Mouse (Mus musculus) T-helper 1 cell (primary cell): Measurements from ENCODE around the gene Nlgn1.

Source experiments
- in situ Hi-C: fragments of 300-600 bp; cut with MboI, MseI; formaldehyde crosslinking; loops from one replicate; pipeline ENCODE4 v1.15.1; 2025; ENCODE audit warnings: high pct_unique_total_duplicates

The Nlgn1 gene

DNA sequence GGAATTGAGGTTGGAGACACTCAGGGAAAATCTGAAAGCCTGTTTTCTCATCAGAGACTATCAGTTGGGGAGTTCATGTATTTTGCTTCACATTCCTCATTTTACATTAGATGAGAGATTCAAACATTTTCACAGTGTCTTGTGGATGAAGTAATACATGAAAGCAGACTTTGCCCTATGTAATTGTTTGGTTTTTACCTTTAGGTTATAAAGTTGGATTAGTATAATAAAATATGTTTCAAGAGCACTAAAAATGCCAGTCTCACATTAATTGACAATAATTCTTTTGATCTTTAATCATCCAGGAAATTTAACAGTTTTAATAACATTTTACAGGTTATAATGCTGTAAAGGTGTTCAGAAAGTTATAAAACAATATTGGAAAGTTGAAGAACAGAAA, 262.9 kb downstream of the Nlgn1 start:
- in situ Hi-C loops = no loop called here

DNA sequence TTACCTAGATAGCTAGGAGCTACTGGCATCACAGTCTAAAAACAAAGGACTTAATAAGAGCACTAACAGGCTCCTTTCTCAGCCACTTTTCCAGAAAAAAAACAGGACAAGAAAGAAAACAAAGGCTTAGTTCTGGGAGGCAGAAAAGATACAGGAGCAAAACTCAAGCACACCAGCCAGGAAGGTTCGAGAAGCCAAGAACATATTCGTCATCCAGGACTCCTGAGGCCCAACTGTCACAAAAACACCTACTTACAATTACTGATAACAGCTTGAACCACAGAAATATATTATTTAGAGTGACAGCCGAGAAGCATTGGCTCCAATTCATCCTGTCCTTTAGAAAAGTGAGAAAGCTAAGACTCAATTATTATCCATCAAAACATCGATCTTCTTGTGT, 281.5 kb downstream of the Nlgn1 start:
- in situ Hi-C loops = no loop called here

DNA sequence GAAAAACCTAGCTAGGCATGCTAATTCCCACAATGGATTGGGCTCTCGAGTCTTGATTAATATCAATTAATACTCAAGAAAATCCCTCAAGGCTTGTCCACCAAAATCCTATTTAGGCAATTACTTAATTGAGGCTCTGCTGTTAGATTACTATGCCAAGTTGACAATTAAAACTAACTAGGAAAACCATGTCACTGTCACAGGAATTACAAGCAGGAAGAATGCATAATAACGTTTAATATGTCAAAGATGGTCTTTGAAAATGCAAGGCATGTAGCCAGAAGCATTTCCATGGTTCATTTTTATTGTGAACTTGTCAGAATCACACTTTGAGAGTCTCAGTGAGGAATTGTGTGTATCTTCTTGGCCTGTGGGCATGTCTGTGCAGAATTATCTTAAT, 289.3 kb downstream of the Nlgn1 start:
- in situ Hi-C loops = no loop called here

DNA sequence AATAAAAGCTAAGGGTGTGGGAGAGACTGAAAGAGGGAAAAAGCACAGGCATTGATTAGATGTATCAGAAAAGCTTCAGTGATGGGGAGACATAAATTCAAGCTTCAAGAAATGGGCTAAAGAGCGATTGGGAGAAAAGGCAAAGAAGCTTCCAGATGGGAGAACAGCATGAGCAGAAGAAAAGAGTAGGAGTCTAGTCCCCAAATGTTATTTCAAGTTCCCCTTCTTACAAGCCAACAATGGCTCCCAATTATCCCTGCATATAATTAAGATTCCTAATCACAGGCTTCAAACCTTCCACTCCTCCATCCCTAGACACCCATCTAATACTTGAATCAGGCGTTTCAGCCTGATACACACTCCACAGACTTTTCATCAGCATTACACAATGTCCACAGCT, 292.6 kb downstream of the Nlgn1 start:
- in situ Hi-C loops = no loop called here

DNA sequence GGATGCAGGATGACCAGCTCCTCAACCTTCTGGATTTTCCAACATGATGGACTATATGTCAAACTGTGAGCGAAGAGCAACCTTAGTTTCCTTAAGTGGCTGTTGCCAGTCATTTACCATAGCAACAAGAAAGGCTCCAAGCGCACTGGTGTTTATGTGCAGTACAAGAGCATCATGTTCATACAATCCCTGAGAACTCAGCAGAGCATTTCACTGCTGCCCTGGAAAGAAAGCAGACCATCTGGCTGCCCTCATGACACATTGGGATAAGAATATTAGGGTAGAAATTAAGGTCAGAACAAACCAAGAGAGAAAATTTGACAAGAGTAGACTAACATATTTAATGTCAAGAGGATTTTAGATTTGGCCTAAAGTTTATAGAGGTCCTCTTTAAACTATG, 306.2 kb downstream of the Nlgn1 start:
- in situ Hi-C loops = no loop called here

DNA sequence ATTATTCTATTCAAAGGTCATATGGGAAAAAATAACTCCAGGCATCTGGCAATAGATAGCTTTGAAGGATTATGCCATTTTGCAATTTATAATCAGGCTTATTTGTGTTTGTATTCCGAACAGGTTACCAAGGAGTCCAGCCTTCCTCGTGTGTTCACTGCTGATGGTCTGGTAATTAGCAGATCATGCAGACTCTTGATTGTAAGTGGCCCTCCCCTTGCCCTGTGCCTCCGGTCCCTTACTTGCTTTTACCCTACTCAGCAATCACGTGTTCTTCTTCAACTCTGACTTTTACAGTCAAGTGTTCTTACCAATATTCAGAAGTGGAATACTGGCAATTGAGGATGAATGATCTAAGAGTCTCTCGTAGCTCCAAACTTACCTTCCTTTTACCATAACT, 309.0 kb downstream of the Nlgn1 start:
- in situ Hi-C loops = no loop called here

DNA sequence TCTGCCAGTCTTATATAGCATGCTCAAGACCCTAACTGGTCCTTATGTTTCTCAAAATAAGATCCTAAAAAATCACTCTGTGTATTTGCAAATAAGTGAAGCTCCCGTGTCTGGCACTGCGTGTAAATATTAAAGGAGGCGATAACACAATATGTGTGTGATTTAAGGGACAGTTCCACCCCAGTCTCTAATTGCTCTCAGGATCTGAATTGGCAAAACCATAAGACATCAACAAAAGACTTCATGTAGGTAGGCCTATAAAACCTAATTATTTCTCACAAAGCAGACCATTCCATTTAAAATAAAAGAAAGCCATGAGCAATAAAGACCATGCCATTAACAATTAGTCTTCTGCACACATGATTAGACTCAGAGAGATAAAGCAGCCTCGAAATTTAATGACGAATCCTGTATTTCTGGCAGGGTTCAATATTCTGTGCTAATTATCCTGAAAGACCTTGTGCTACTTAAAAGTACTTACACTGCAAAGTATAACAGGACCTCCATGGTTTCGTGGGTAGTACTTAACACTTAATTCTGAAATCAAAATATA, 310.6 kb downstream of the Nlgn1 start:
- in situ Hi-C loops = no loop called here

DNA sequence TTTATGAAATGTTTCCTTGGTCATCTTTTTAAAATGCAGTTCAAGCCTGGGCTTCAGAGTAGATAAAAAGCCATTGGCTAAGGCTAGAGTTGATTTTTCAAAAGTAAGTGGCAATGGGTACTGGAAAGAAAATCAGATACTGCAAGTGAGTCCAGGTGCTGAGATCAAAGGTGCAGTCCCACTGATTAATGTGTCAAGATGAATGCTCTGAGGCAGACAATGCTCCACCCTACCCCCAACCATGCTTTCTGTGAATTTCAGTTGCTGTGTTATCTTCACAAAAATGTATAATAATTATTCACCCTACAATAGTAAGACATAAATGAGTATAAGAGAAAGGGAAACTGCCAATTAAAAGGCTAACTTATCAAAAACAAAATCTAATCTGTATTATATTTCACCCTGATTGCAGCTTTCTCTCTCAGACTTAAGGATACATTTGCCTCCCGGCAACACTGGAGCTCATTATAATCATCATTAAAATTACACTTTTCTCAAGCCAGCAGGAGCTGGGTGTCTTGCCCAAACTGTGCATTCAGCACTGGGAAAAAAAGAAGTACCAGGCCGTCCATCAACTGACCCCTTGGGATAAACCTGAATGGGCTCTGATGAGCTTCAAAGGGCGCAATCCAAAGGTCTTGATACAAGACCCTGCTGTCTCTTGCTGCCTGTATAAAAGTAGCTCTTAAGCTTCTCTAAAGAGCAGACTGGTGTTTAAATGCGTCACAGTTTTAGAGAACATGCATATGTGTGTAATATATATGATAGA, 320.8 kb downstream of the Nlgn1 start:
- in situ Hi-C loops = no loop called here

DNA sequence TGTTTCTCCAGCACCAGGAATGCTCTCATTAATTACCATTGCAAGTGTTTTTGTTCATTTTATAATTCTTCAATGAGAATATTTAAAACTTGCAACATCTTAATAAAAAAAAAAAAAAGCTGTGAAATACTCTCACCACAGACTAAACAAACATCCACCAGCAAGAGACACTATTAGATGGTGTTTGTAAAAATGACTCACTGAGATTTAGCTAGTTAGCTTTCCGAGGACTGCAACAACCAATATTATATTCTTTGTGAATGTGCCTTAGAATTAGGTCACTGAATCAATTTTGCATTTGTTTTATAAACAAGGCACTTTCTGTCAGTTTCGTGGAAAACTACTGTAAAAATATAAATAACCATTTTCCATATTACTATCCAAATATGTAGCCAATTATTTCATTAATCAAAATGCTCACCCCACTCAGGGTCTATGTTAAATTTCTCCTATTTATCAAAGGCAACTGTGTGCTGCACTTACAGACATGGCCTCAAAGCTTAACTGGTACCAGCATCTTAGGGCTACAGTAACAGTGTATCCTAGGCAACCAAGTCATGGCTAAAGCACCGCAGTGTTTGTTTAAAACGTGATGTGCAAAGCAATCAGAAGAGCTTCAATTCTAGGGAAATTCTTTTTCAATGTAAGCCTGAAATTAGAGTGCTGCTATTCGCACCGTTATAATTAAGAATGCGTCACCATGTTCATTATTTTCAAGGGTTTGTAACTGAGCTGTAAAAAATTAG, 329.2 kb downstream of the Nlgn1 start:
- in situ Hi-C loops = no loop called here

DNA sequence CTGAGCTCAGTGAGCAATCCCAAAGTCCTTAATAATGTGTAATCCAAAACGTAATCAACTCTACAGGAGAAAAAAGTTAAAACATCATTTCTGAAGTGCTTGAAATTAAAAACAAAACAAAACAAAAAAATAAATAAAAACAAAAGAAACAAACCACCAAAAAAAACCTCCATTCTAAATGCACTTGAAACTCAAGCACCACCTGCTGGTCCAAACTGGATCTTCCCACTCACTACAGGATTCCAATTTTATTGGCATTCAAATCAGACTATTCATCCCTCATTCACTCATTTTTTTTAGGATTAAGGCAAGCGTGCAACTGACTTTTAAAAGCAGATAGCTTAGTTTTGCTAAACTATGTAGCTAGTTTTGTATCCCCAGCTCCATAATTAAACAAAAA, 329.9 kb downstream of the Nlgn1 start:
- in situ Hi-C loops = no loop called here

DNA sequence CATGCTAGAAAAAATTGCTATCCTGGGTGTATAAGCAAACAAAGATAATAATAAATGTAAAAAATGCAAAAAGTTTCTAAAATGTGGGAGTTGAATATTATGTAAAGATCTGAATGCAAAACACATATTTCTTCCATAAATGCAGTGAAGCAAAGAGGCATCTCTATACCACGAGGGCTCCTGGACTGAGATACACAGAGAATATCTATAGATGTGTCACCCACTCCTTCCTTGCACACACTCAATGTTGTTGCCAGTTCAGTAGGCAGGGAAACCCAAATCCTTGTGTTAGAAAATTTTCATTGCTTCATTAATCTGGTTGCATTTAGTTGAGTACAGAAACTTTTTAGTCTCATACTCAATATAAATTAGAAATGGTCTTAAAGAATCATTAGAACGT, 364.7 kb downstream of the Nlgn1 start:
- in situ Hi-C loops = no loop called here

DNA sequence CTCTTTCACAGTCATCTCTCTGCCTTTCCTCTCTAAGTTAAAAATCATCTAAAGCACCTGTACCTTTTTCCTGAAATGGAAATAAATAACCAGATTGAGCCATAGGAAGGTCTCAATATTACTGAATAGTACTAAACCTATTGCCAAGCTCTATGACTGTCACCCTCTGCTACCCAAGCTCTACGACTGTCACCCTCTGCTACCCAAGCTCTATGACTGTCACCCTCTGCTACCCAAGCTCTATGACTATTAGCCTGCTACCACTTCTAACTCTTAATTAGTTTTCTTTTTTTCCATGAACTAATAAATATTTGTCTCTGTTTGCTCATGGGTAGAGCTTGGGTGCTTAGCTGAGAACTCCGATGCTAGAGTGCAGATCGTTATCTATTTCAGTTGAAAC, 368.0 kb downstream of the Nlgn1 start:
- in situ Hi-C loops = no loop called here

DNA sequence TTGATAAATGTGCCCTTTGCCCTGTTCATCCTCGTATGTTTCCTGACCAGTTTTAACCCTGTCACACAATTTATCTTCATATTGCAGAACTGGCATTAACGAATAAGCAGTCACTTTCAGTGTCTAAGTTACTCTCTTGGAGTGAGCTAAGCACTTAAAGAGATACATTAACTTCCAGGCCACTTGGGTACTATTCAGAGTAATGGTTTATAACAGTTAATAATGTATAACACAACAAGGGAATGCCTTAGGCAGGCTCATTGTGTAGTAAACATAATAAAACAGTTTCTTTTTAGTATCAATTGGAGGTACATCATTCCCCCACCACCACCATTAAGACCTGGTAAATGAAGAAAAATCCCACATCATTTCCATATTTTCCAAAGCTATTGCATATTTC, 368.7 kb downstream of the Nlgn1 start:
- in situ Hi-C loops = no loop called here

DNA sequence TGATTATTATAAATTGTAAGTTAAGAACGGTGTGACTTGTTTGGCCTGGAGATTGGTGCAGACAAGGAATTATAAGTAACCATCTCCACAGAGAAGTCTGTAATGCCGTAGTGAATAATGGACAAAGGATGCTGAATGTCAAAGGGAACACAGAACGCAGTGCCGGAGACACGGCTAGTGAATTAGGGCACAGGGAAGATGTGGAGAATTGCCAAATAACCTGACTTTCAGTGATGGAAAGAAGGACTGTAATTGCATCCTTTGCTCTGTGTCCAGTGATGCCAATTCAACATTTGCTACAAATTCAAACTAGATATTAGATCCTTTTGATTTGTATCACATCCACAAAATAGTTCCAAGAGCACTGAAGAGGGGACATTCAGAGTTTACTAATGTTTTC, 415.7 kb downstream of the Nlgn1 start:
- in situ Hi-C loops = no loop called here

DNA sequence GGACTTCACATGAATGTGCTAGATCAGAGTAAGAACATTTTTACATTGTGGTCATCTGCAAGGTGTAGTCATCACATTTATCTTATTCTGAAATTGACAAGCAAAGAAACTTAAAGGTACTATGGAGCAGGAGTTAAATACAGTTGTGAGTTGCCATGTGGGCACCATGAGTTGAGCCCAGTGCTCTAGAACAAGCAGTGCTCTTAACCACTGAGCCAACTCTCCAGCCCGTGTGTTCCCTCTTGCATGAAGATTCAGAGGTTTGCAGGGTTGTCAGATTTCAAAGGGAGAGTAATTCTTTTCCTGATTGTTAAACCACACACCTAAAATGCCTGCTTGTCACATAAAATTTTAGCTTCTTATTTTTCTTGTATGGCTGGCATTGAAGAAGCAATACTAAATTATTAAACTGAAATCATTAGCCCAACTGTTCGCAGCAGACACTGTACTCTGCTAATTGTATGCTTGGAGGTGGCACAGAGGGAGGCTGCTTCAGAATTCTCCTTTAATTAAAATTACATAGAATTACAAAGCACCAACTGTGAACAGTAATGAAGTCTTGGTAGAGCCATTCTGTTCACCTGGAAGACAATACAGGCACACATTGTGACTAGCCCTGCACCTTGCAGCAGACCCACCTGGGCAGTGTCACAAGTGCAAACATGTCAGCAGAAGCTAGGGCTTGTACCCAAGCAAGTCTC, 417.7 kb downstream of the Nlgn1 start:
- in situ Hi-C loops = no loop called here

DNA sequence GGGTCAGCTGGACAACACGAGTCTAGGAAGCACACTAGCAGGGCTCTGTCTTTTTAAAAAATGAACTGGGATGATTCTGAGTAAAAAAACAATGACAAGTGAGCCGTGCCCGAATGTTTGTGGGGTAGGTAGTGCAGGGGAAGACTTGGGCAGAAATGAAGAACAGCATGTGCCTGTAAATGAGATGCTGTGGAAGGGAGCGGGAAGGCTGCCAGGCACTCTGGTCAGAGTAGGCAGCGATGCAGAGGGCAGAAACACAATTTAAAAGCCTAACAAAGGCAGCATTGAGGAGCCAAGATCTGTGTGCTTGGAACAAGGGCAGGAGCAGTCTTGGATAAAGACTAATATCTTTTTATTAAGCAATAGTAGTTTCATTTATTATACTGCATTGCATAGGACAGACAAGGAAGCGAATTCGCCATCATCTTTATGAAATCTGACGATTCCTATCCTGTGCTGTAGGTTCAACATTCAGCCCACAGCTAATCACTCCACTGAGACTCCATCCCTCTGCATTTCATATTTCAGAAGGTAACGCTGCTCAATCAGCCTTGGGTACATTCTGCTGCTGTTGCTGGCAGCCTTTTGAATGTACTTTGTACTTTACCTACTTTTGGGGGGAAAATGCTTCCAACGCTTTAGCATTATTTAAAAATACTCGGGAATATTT, 429.0 kb downstream of the Nlgn1 start:
- in situ Hi-C loops = no loop called here

DNA sequence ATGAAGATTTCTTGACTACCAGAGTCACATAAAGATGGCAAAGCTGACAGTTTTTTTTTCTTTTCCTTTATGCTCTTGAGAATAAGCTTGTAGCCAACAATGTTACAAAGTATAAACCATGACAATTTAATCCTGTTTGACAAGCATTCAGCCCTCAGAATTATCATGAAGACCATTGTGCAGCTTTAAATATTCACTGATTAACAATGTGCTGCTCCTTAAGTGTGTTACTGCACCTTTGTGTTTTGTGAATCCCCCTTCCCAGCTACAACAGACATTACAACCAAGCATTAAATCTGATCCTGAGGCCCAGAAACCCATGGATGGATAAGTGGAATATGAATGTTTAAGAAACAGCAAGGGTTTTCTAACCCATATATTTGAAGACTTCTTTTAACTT, 434.8 kb downstream of the Nlgn1 start:
- in situ Hi-C loops = no loop called here

DNA sequence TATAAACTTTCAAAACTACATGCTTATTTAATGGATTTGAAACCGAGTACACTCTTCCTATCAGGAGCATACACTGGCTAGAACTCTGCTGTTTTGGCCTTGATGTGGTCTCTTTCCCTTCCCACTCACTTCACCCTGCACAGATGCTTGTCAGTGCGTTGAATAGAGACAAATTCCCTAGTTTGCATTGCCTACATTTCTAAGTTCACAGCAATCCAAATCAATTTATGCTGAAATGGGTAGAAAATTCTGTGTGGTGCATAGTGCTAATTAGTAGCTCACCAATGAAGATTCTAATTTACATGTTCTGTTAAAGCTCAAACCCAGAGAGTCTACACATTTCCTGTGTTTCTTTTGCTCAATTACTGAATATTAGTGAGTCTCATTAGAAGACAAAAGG, 447.5 kb downstream of the Nlgn1 start:
- in situ Hi-C loops = no loop called here

DNA sequence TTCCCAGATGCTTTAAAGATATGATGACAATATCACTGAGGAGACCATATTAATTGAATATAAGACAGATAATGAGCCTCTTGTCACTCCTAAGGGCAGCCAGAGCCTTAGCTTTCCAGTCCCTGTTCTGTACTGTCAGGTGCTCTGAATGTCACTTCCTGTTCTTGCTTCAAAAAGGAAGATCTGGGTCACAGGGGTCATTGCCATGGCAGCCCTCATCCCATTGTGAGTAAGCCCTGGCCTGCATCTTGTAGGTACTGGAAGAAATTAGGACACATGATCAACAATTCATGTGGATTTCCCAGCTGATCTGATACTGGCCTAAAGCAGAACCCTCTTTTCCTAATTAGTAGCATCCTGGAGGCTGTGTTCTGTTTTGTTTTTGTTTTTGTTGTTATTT, 463.1 kb downstream of the Nlgn1 start:
- in situ Hi-C loops = no loop called here

DNA sequence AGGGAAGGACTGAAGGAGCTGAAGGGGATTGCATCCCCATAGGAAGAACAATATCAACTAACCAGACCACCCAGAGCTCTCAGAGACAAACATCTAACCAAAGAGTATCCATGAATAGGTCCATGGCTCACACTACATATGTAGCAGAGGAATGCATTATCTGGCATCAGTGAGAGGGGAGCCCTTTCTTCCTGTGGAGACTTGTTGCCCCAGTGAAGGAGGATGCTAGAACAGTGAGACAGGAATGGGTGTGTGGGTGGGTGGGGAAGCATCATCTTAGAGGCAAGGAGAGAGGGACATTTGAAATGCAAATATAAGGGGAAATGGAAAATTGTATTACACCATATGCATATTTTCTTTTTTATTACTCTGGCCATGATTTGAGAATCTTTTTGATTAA, 473.9 kb downstream of the Nlgn1 start:
- in situ Hi-C loops = no loop called here

DNA sequence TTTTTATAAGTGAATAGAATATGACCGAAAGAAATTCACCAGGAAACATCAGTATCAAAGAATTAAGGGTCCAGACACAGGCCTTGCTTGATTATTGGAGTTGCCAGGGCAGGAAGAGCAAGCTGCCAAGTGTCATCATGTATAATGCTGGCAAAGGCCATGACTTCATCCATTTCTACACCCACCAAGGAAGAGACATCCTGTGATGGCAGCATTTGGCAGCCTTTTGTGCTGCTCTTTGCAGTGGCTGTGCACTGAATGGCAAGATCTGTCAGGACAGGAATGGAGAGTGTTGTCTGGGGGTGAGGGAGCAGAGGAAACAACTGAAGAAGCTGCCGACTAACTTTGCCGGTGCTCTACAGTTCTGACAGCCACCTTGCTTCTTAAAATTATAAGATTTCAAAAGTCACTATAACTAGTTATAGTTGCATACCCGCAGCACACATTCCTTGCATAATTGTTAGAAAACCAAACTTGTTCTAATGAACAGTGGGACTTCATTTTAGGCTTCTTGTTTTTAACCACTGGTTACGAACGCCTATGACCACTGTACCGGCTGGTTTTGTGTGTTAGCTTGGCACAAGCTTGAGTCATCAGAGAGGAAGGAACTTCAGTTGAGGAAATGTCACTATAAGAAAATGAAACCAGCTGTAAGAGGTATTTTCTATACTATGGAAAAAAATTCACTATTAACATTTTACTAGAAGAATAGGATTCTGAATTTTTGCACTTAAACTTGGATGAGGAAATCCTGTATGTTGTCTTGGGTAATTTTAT, 487.4 kb downstream of the Nlgn1 start:
- in situ Hi-C loops = no loop called here
